Comparison of ENCODE assay signal across 22 mouse cellular contexts in the genomic region with DNA sequence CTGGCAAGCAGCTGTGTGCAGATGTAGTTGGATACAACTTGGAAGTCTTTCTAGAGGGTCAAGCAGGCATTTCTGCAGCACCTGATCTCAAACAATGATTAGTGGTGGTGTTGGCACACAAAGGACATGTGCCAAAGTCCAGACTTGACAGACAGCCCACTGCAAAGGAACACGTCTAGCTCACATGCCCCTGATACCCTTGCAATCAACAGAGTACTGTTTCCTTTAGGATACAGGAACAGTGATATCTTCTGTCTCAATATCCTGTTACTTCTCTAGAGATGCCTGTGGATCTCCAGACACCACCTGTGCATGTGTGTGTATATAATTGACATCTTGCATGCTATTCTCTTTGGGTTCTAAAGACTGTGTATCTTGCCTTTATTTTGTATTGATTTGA.
DNase-seq lines count a peak whose midpoint lies in the region; ATAC-seq lines count a peak whose summit lies in the region.
"Had no signal": no experiment of that assay in that cellular context is flagged by ENCODE, and none has a peak within 500 bp of the region (broad histone marks: within the 10 kb centered on the region; RNA-seq: fewer than 3 reads in every experiment).

No protein-coding gene starts in this region.

- peaks cover 10% of the 10 kb centered on the region; the same call in 1 of the 2 replicates for H3K4me1 ChIP-seq in limb, embryonic 13.5 days
- peaks cover 9% of the 10 kb centered on the region for H3K4me1 ChIP-seq in limb, embryonic 10.5 days
- H3K4me1 ChIP-seq: embryonic facial prominence, embryonic 15.5 days; forebrain, embryonic 10.5 days; forebrain, embryonic 12.5 days had no signal

- H3K9ac ChIP-seq in limb, embryonic 13.5 days, result no peak overlapping the region
- H3K9ac ChIP-seq: embryonic facial prominence, embryonic 13.5 days; embryonic facial prominence, embryonic 15.5 days; forebrain, embryonic 12.5 days; forebrain, embryonic 15.5 days had no signal

- H3K9me3 ChIP-seq in limb, embryonic 13.5 days, result 0 out of 2 replicates have a peak, but pooled peaks cover 6% of the 10 kb centered on the region
- no peaks in the 10 kb centered on the region for H3K9me3 ChIP-seq in limb, embryonic 10.5 days (replicated peaks)
- H3K9me3 ChIP-seq: embryonic facial prominence, embryonic 15.5 days; forebrain, embryonic 10.5 days; forebrain, embryonic 15.5 days had no signal

- no peaks in the 10 kb centered on the region for H3K27me3 ChIP-seq in limb, embryonic 13.5 days
- H3K27me3 ChIP-seq in limb, embryonic 10.5 days (ENCODE audit: low read depth, poor library complexity, severe bottlenecking), result no peaks in the 10 kb centered on the region
- H3K27me3 ChIP-seq: embryonic facial prominence, embryonic 13.5 days; embryonic facial prominence, embryonic 15.5 days; forebrain, embryonic 12.5 days; forebrain, embryonic 15.5 days had no signal

- no peaks in the 10 kb centered on the region for H3K36me3 ChIP-seq in limb, embryonic 13.5 days
- H3K36me3 ChIP-seq in limb, embryonic 10.5 days, result no peaks in the 10 kb centered on the region
- H3K36me3 ChIP-seq: embryonic facial prominence, embryonic 13.5 days; embryonic facial prominence, embryonic 15.5 days; forebrain, embryonic 10.5 days; forebrain, embryonic 12.5 days; forebrain, embryonic 15.5 days had no signal

- H3K27ac ChIP-seq in limb, embryonic 13.5 days, result no peak overlapping the region
- no peak overlapping the region for H3K27ac ChIP-seq in limb, embryonic 10.5 days
- H3K27ac ChIP-seq: embryonic facial prominence, embryonic 13.5 days; embryonic facial prominence, embryonic 15.5 days; forebrain, embryonic 10.5 days; forebrain, embryonic 12.5 days; forebrain, embryonic 15.5 days had no signal

- peak overlapping the region; percentile 27; the same call in 1 of the 2 replicates for H3K4me2 ChIP-seq in limb, embryonic 13.5 days (replicated peaks)
- H3K4me2 ChIP-seq: embryonic facial prominence, embryonic 13.5 days; embryonic facial prominence, embryonic 15.5 days; forebrain, embryonic 12.5 days; forebrain, embryonic 15.5 days had no signal

- peak; percentile 64 for DNase-seq in heart, adult 11 months
- no peak for DNase-seq in heart, adult 8-10 months (ENCODE audit: low spot score)
- DNase-seq in limb, embryonic 10.5 days (ENCODE audit: low spot score), result no peak
- peak; percentile 5 for DNase-seq in hindlimb bud, embryonic 11.5 days (ENCODE audit: extremely low spot score, low read depth, low spot score)
- no peak for DNase-seq in retina, postnatal 1 day
- DNase-seq: adrenal gland, adult 2 months; adrenal gland, postnatal 10 days; adrenal gland, postnatal 25 days; cerebellum, adult 11 months; cerebellum, adult 18-20 months; cerebellum, adult 8-10 months; cerebellum, adult 9-11 months; cerebellum, postnatal 14 days; cerebellum, postnatal 36 days; embryo, embryonic 11 days had no signal

- WGBS in limb, embryonic 13.5 days, result 49% methylated on average over 1 of the region's 1 CpGs
- 80% methylated on average over 1 of the region's 1 CpGs for WGBS in limb, embryonic 10.5 days

- no peak overlapping the region for H3K4me3 ChIP-seq in limb, embryonic 13.5 days
- no peak overlapping the region for H3K4me3 ChIP-seq in limb, embryonic 10.5 days
- H3K4me3 ChIP-seq: embryonic facial prominence, embryonic 13.5 days; embryonic facial prominence, embryonic 15.5 days; erythroblast, embryonic 14.5 days; forebrain, embryonic 10.5 days; forebrain, embryonic 12.5 days; forebrain, embryonic 15.5 days had no signal

- ATAC-seq in limb, embryonic 13.5 days (ENCODE audit: low FRiP score, low read depth), result no peak
- ATAC-seq: forebrain, embryonic 15.5 days had no signal

Comparison
In these comparisons a context has a peak if more than half of its experiments do, and no peak if none do; other contexts are left out.
1. DNase-seq: peak in heart, adult 11 months (single experiment) and hindlimb bud, embryonic 11.5 days (single experiment); none in heart, adult 8-10 months (single experiment), limb, embryonic 10.5 days (single experiment) and retina, postnatal 1 day (single experiment).